ENCODE assay signal across 7 mouse cellular contexts in the genomic region with DNA sequence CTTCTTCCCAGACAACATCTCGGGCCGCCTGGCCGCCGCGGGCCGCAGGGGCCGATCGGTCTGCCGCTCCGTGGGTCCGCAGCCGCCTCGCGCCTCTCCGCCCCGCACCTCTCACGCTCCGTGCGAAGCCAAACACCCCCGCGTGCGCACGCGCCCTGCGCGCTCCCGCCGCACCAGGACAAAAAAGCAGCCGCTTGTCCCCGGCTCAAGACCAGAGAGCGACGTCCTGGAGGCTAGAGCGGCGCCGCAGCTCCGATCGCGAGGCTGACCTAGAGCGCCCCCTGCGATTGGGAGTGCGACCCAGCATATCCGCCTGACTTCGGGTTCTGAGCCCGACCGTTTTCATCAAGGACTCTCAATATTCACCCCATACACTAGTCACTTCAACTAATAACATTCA. TPM values are rescaled to one million over a fixed set of nuclear protein-coding genes. Genes with fewer than 3 reads are reported as not detected.
A peak's percentile ranks its signal among the peaks of the same experiment; 100 is the strongest.
DNase-seq lines count a peak whose midpoint lies in the region; ATAC-seq and TF ChIP-seq lines count a peak whose summit lies in the region.

A gene (minus strand): TSS at position 156 of the 400 bp plus-strand sequence.

- intact Hi-C loops in left cerebral cortex, postnatal 4 days (cut with DNase I) = no loop called here

- DNase-seq in adrenal gland, postnatal 10 days = peak; percentile 98
- peak; percentile 97 for DNase-seq in embryonic facial prominence, embryonic 10.5 days (ENCODE audit: low spot score)
- peak; percentile 42 for DNase-seq in gonadal fat pad, adult 2 months (ENCODE audit: low read depth)
- DNase-seq in left cerebral cortex, postnatal 4 days = peak; percentile 97

- H3K36me3 ChIP-seq in embryonic facial prominence, embryonic 10.5 days (replicated peaks) = peaks cover 24% of the 10 kb centered on the region
- no peaks in the 10 kb centered on the region for H3K36me3 ChIP-seq in intestine, postnatal 0 days (ENCODE audit: control insufficient read depth, insufficient read depth)
- peaks cover 4% of the 10 kb centered on the region; the same call in 1 of the 2 replicates for H3K36me3 ChIP-seq in midbrain, embryonic 12.5 days
- H3K36me3 ChIP-seq in small intestine, adult 2 months (ENCODE audit: control insufficient read depth, insufficient read depth, low read length) = no peaks in the 10 kb centered on the region

- H3K9ac ChIP-seq in intestine, postnatal 0 days (ENCODE audit: low read depth, low read length) = peak within 1 kb of the TSS; percentile 99
- peak within 1 kb of the TSS; percentile 100 for H3K9ac ChIP-seq in midbrain, embryonic 12.5 days (replicated peaks)

- peak; percentile 82 for TF ChIP-seq POLR2A in small intestine, adult 2 months (IDR thresholded peaks at IDR 0.05; ENCODE audit: low read depth, low read length)

- WGBS in embryonic facial prominence, embryonic 10.5 days = under 1% methylated on average over 45 of the region's 45 CpGs
- 0% methylated on average over 44 of the region's 45 CpGs for WGBS in intestine, postnatal 0 days
- WGBS in midbrain, embryonic 12.5 days = under 1% methylated on average over 39 of the region's 45 CpGs
- under 1% methylated on average over 45 of the region's 45 CpGs for WGBS in small intestine, adult 2 months

- H3K4me2 ChIP-seq in intestine, postnatal 0 days (replicated peaks; ENCODE audit: low read depth) = peak within 1 kb of the TSS; percentile 66
- H3K4me2 ChIP-seq in midbrain, embryonic 12.5 days (replicated peaks) = peak within 1 kb of the TSS; percentile 70

- peak within 1 kb of the TSS; percentile 98 for H3K27ac ChIP-seq in embryonic facial prominence, embryonic 10.5 days (replicated peaks)
- H3K27ac ChIP-seq in intestine, postnatal 0 days (ENCODE audit: low read depth, low read length) = peak within 1 kb of the TSS; percentile 94
- peak within 1 kb of the TSS; percentile 97 for H3K27ac ChIP-seq in midbrain, embryonic 12.5 days (replicated peaks)
- peak within 1 kb of the TSS; percentile 78 for H3K27ac ChIP-seq in small intestine, adult 2 months (ENCODE audit: insufficient read depth, low read depth, low read length)

- no peaks in the 10 kb centered on the region for H3K27me3 ChIP-seq in embryonic facial prominence, embryonic 10.5 days (replicated peaks; ENCODE audit: low read depth, poor library complexity, severe bottlenecking)
- H3K27me3 ChIP-seq in intestine, postnatal 0 days (replicated peaks; ENCODE audit: control insufficient read depth, insufficient read depth, low read length) = no peaks in the 10 kb centered on the region
- no peaks in the 10 kb centered on the region for H3K27me3 ChIP-seq in midbrain, embryonic 12.5 days
- no peaks in the 10 kb centered on the region for H3K27me3 ChIP-seq in small intestine, adult 2 months (ENCODE audit: control insufficient read depth, insufficient read depth, low read length)

- peak within 1 kb of the TSS; percentile 99 for H3K4me3 ChIP-seq in embryonic facial prominence, embryonic 10.5 days
- peak within 1 kb of the TSS; percentile 98 for H3K4me3 ChIP-seq in intestine, postnatal 0 days (ENCODE audit: low read depth, low read length)
- H3K4me3 ChIP-seq in midbrain, embryonic 12.5 days = peak within 1 kb of the TSS; percentile 99
- peak within 1 kb of the TSS; percentile 98 for H3K4me3 ChIP-seq in small intestine, adult 2 months (ENCODE audit: low read depth, low read length)

- peak; percentile 84 for ATAC-seq in intestine, postnatal 0 days
- peak; percentile 90 for ATAC-seq in midbrain, embryonic 12.5 days (ENCODE audit: low FRiP score, low read depth)

- peaks cover 15% of the 10 kb centered on the region for H3K4me1 ChIP-seq in embryonic facial prominence, embryonic 10.5 days
- H3K4me1 ChIP-seq in intestine, postnatal 0 days (replicated peaks; ENCODE audit: control insufficient read depth, insufficient read depth, low read length) = 0 out of 2 replicates have a peak, but pooled peaks cover 5% of the 10 kb centered on the region
- H3K4me1 ChIP-seq in midbrain, embryonic 12.5 days = peaks cover 12% of the 10 kb centered on the region
- H3K4me1 ChIP-seq in small intestine, adult 2 months (ENCODE audit: control insufficient read depth, insufficient read depth, insufficient read length, low read length) = no peaks in the 10 kb centered on the region

- no peaks in the 10 kb centered on the region for H3K9me3 ChIP-seq in embryonic facial prominence, embryonic 10.5 days
- H3K9me3 ChIP-seq in intestine, postnatal 0 days (ENCODE audit: control insufficient read depth) = no peaks in the 10 kb centered on the region
- H3K9me3 ChIP-seq in midbrain, embryonic 12.5 days = no peaks in the 10 kb centered on the region

- peak; percentile 99 for TF ChIP-seq CTCF in intestine, postnatal 0 days (IDR thresholded peaks at IDR 0.05; ENCODE audit: low read depth)
- peak; percentile 97 for TF ChIP-seq CTCF in small intestine, adult 2 months (IDR thresholded peaks at IDR 0.05; ENCODE audit: extremely low read depth, insufficient read length, insufficient replicate concordance, low read depth, low read length)

RNA-seq across cellular contexts. Expression of the gene that starts here (rescaled TPM):
- 10 to 100 TPM; 40.7 to 52.3 TPM for total RNA-seq in adrenal gland, postnatal 10 days (2021)
- polyA plus RNA-seq in embryonic facial prominence, embryonic 10.5 days (2016; fragmentation: Nextera tagmentation; extraction: Ambion mirVana) = 54.2 and 56.1 TPM in 2 replicates
- polyA plus RNA-seq in gonadal fat pad, adult 2 months (2012; rRNA removed) = 26.1 and 30.5 TPM in 2 replicates
- 16.4 and 16.5 TPM in 2 replicates for polyA plus RNA-seq in intestine, postnatal 0 days (2015; fragmentation: Nextera tagmentation; extraction: Ambion mirVana)
- total RNA-seq in left cerebral cortex, postnatal 4 days (2021) = 100 to 1,000 TPM; 194 to 205 TPM
- polyA plus RNA-seq in midbrain, embryonic 12.5 days (2016; fragmentation: Nextera tagmentation; extraction: Ambion mirVana) = 113 and 128 TPM in 2 replicates
- 7.2 and 16.0 TPM in 2 replicates for polyA plus RNA-seq in small intestine, adult 2 months (2012; rRNA removed)

Comparison
In these comparisons a context has a peak if more than half of its experiments do, and no peak if none do; other contexts are left out.
1. Peak in every context shown above with its lines: DNase-seq, ATAC-seq, H3K4me3 ChIP-seq and H3K27ac ChIP-seq.
2. DNase-seq: peak in every context shown above with its lines; median percentile 98 in adrenal gland, postnatal 10 days; 97 in embryonic facial prominence, embryonic 10.5 days; 97 in left cerebral cortex, postnatal 4 days; 42 in gonadal fat pad, adult 2 months.